Mouse (Mus musculus): ENCODE measurements around the gene Creg1. TPM values are rescaled to one million over a fixed set of nuclear protein-coding genes. Genes with fewer than 3 reads are reported as not detected.

Creg1 gene
- 16.6 and 22.5 TPM in 2 replicates for polyA plus RNA-seq (2015; fragmentation: Nextera tagmentation; extraction: Ambion mirVana)

GRCm38 (mm10) chr1:165763635-165764372 is at the start of gene Creg1:
TSS of gene Creg1 (plus strand) at chr1:165763746.
- H3K27me3 ChIP-seq (replicated peaks; ENCODE audit: control insufficient read depth, insufficient read depth, low read length): peaks cover 8% of the 10 kb centered on the region; the same call in 1 of the 2 replicates
- H3K4me3 ChIP-seq (replicated peaks; ENCODE audit: low read length): peak within 1 kb of the TSS; percentile 86
- WGBS: under 1% methylated on average over 57 of the region's 57 CpGs
- peaks cover 12% of the 10 kb centered on the region for H3K4me1 ChIP-seq (replicated peaks; ENCODE audit: control insufficient read depth, insufficient read depth, low read length)
- peak within 1 kb of the TSS; percentile 77 for H3K9ac ChIP-seq (replicated peaks; ENCODE audit: low read depth, low read length)
- peak within 1 kb of the TSS; percentile 99 for H3K4me2 ChIP-seq (ENCODE audit: low read length)
- no peak within 1 kb of the TSS for H3K27ac ChIP-seq (ENCODE audit: low read length)
- no peaks in the 10 kb centered on the region for H3K9me3 ChIP-seq (ENCODE audit: control insufficient read depth, low read length)
- no peaks in the 10 kb centered on the region for H3K36me3 ChIP-seq (ENCODE audit: control insufficient read depth, insufficient read depth)
- peak; percentile 100 for ATAC-seq

GRCm38 (mm10) chr1:165713798-165714197 is 49.7 kb upstream of the Creg1 start:
- no peak for ATAC-seq
- Histone ChIP-seq H3K27me3 (replicated peaks; ENCODE audit: control insufficient read depth, insufficient read depth, low read length) (peaks cover 4% of the 10 kb centered on the region; the same call in 1 of the 2 replicates), H3K36me3 (ENCODE audit: control insufficient read depth, insufficient read depth) (no peaks in the 10 kb centered on the region), H3K4me2 (ENCODE audit: low read length) (no peak overlapping the region), H3K27ac (ENCODE audit: low read length) (no peak overlapping the region), H3K9ac (replicated peaks; ENCODE audit: low read depth, low read length) (no peak overlapping the region), H3K9me3 (ENCODE audit: control insufficient read depth, low read length) (no peaks in the 10 kb centered on the region), H3K4me3 (replicated peaks; ENCODE audit: low read length) (no peak overlapping the region), H3K4me1 (replicated peaks; ENCODE audit: control insufficient read depth, insufficient read depth, low read length) (no peaks in the 10 kb centered on the region)
- WGBS: 90% methylated on average over 5 of the region's 5 CpGs

GRCm38 (mm10) chr1:165716426-165716825 is 47.1 kb upstream of the Creg1 start:
- WGBS: 88% methylated on average over 4 of the region's 4 CpGs
- Histone ChIP-seq H3K27me3 (replicated peaks; ENCODE audit: control insufficient read depth, insufficient read depth, low read length) (no peaks in the 10 kb centered on the region), H3K4me3 (replicated peaks; ENCODE audit: low read length) (no peak overlapping the region), H3K4me1 (replicated peaks; ENCODE audit: control insufficient read depth, insufficient read depth, low read length) (no peaks in the 10 kb centered on the region), H3K27ac (ENCODE audit: low read length) (no peak overlapping the region), H3K4me2 (ENCODE audit: low read length) (no peak overlapping the region), H3K9me3 (ENCODE audit: control insufficient read depth, low read length) (no peaks in the 10 kb centered on the region), H3K36me3 (ENCODE audit: control insufficient read depth, insufficient read depth) (no peaks in the 10 kb centered on the region), H3K9ac (replicated peaks; ENCODE audit: low read depth, low read length) (no peak overlapping the region)
- no peak for ATAC-seq

GRCm38 (mm10) chr1:165717711-165718542 is 45.6 kb upstream of the Creg1 start:
- 0 out of 2 replicates have a peak overlapping the region, but pooled peaks have one; percentile 12 for H3K27ac ChIP-seq (ENCODE audit: low read length)

GRCm38 (mm10) chr1:165718543-165719105 is 44.9 kb upstream of the Creg1 start:
- no peak overlapping the region for H3K27ac ChIP-seq (ENCODE audit: low read length)
- H3K4me1 ChIP-seq (replicated peaks; ENCODE audit: control insufficient read depth, insufficient read depth, low read length): no peaks in the 10 kb centered on the region
- no peaks in the 10 kb centered on the region for H3K36me3 ChIP-seq (ENCODE audit: control insufficient read depth, insufficient read depth)
- no peak overlapping the region for H3K9ac ChIP-seq (replicated peaks; ENCODE audit: low read depth, low read length)
- H3K4me3 ChIP-seq (replicated peaks; ENCODE audit: low read length): no peak overlapping the region
- H3K27me3 ChIP-seq (replicated peaks; ENCODE audit: control insufficient read depth, insufficient read depth, low read length): no peaks in the 10 kb centered on the region
- no peak overlapping the region for H3K4me2 ChIP-seq (ENCODE audit: low read length)
- ATAC-seq: no peak
- H3K9me3 ChIP-seq (ENCODE audit: control insufficient read depth, low read length): no peaks in the 10 kb centered on the region
- 78% methylated on average over 15 of the region's 15 CpGs for WGBS

More at GRCm38 (mm10) chr1:165717711-165718542, 45.6 kb upstream of the Creg1 start:
- Histone ChIP-seq H3K27me3 (replicated peaks; ENCODE audit: control insufficient read depth, insufficient read depth, low read length) (no peaks in the 10 kb centered on the region), H3K4me1 (replicated peaks; ENCODE audit: control insufficient read depth, insufficient read depth, low read length) (no peaks in the 10 kb centered on the region), H3K36me3 (ENCODE audit: control insufficient read depth, insufficient read depth) (no peaks in the 10 kb centered on the region), H3K9ac (replicated peaks; ENCODE audit: low read depth, low read length) (no peak overlapping the region), H3K4me2 (ENCODE audit: low read length) (no peak overlapping the region), H3K9me3 (ENCODE audit: control insufficient read depth, low read length) (no peaks in the 10 kb centered on the region), H3K4me3 (replicated peaks; ENCODE audit: low read length) (no peak overlapping the region)
- ATAC-seq: no peak
- WGBS: 64% methylated on average over 11 of the region's 11 CpGs

- Histone ChIP-seq H3K4me2 (ENCODE audit: low read length) (no peak overlapping the region), H3K36me3 (ENCODE audit: control insufficient read depth, insufficient read depth) (no peaks in the 10 kb centered on the region), H3K9me3 (ENCODE audit: control insufficient read depth, low read length) (no peaks in the 10 kb centered on the region), H3K4me3 (replicated peaks; ENCODE audit: low read length) (no peak overlapping the region), H3K4me1 (replicated peaks; ENCODE audit: control insufficient read depth, insufficient read depth, low read length) (no peaks in the 10 kb centered on the region), H3K27me3 (replicated peaks; ENCODE audit: control insufficient read depth, insufficient read depth, low read length) (no peaks in the 10 kb centered on the region), H3K27ac (ENCODE audit: low read length) (no peak overlapping the region), H3K9ac (replicated peaks; ENCODE audit: low read depth, low read length) (no peak overlapping the region)
- WGBS: 90% methylated on average over 9 of the region's 9 CpGs
- no peak for ATAC-seq
These were observed 40.9 kb upstream of the Creg1 start for GRCm38 (mm10) chr1:165722531-165723123.

- H3K4me3 ChIP-seq (replicated peaks; ENCODE audit: low read length): no peak overlapping the region
- no peaks in the 10 kb centered on the region for H3K4me1 ChIP-seq (replicated peaks; ENCODE audit: control insufficient read depth, insufficient read depth, low read length)
- H3K9ac ChIP-seq (replicated peaks; ENCODE audit: low read depth, low read length): no peak overlapping the region
- 55% methylated on average over 11 of the region's 11 CpGs for WGBS
- ATAC-seq: no peak
- no peaks in the 10 kb centered on the region for H3K27me3 ChIP-seq (replicated peaks; ENCODE audit: control insufficient read depth, insufficient read depth, low read length)
- no peak overlapping the region for H3K4me2 ChIP-seq (ENCODE audit: low read length)
- no peaks in the 10 kb centered on the region for H3K9me3 ChIP-seq (ENCODE audit: control insufficient read depth, low read length)
- H3K27ac ChIP-seq (ENCODE audit: low read length): no peak overlapping the region
- no peaks in the 10 kb centered on the region for H3K36me3 ChIP-seq (ENCODE audit: control insufficient read depth, insufficient read depth)
These were observed 39.1 kb upstream of the Creg1 start for GRCm38 (mm10) chr1:165724219-165725033.

GRCm38 (mm10) chr1:165725039-165725644 is 38.4 kb upstream of the Creg1 start:
- no peaks in the 10 kb centered on the region for H3K9me3 ChIP-seq (ENCODE audit: control insufficient read depth, low read length)
- H3K27ac ChIP-seq (ENCODE audit: low read length): no peak overlapping the region
- no peak overlapping the region for H3K9ac ChIP-seq (replicated peaks; ENCODE audit: low read depth, low read length)
- no peak overlapping the region for H3K4me3 ChIP-seq (replicated peaks; ENCODE audit: low read length)
- H3K36me3 ChIP-seq (ENCODE audit: control insufficient read depth, insufficient read depth): no peaks in the 10 kb centered on the region
- H3K4me1 ChIP-seq (replicated peaks; ENCODE audit: control insufficient read depth, insufficient read depth, low read length): no peaks in the 10 kb centered on the region
- 89% methylated on average over 4 of the region's 4 CpGs for WGBS
- no peak for ATAC-seq
- H3K27me3 ChIP-seq (replicated peaks; ENCODE audit: control insufficient read depth, insufficient read depth, low read length): no peaks in the 10 kb centered on the region
- H3K4me2 ChIP-seq (ENCODE audit: low read length): no peak overlapping the region
